Mouse (Mus musculus) layer of hippocampus, postnatal 36 days (tissue): ENCODE data around the gene Tsc22d2. TPM values are rescaled to one million over a fixed set of nuclear protein-coding genes. Genes with fewer than 3 reads are reported as not detected.

Experiments used
- DNase-seq, 2 experiments: peaks; one replicate each; pipeline ENCODE4 v3.0.0; 2022
- total RNA-seq, 2 experiments: library from RNA; stranded (reverse); gene quantifications; 2 replicates each; pipeline ENCODE4 v1.2.3; 2021

Gene Tsc22d2
- total RNA-seq, 2 experiments from 2014 or later: 40.0 to 44.7 TPM

- no peak for DNase-seq
These were observed 101.6 kb downstream of the Tsc22d2 start for GRCm38 (mm10) chr3:58515947-58516601.

Other genes starting within 250 kb of the Tsc22d2 start
- 10 to 100 TPM; 44.4 to 44.8 TPM for gene Eif2a, start 111.1 kb downstream of the Tsc22d2 start, total RNA-seq
- 10 to 100 TPM; 25.3 to 26.3 TPM for gene Serp1, start 111.2 kb downstream of the Tsc22d2 start, total RNA-seq
- gene Selenot, start 161.9 kb downstream of the Tsc22d2 start, total RNA-seq: 100 to 1,000 TPM; 151 to 156 TPM
- 1 to 10 TPM; 1.2 to 1.4 TPM for gene Erich6, start 222.5 kb downstream of the Tsc22d2 start, total RNA-seq